ENCODE assay signal across 20 mouse cellular contexts in the genomic region with DNA sequence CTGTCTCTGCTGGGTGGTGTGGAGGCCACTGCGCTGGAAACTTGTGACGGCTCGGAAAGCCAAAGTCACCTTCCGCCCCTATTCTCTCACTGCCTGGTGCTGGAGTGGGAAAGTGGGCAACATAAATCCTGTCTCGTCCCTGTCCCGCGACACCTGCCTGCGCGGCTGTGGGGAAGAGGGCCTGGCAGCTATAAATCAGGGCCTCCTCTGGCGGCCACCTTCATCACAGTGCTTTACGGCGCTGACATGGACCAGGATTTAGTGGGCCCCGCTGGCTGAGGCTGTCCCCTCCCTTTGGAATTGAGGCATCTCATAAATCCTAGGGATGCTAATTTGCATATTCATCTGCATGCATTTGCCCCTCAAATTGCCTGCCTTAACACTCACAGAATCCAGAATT.
DNase-seq lines count a peak whose midpoint lies in the region; ATAC-seq lines count a peak whose summit lies in the region.
"Had no signal": no experiment of that assay in that cellular context is flagged by ENCODE, and none has a peak within 500 bp of the region (broad histone marks: within the 10 kb centered on the region; RNA-seq: fewer than 3 reads in every experiment).

No protein-coding gene starts in this region.

- H3K9ac ChIP-seq in hindbrain, embryonic 12.5 days = no peak overlapping the region
- no peak overlapping the region for H3K9ac ChIP-seq in neural tube, embryonic 12.5 days
- H3K9ac ChIP-seq: embryonic facial prominence, embryonic 13.5 days; forebrain, embryonic 12.5 days had no signal

- 0 out of 2 replicates have a peak, but pooled peaks have one; percentile 26 for ATAC-seq in hindbrain, embryonic 12.5 days (ENCODE audit: low FRiP score)
- peak; percentile 92 for ATAC-seq in neural tube, embryonic 12.5 days (ENCODE audit: low FRiP score, low read depth)
- ATAC-seq: forebrain, embryonic 16.5 days; intestine, embryonic 16.5 days had no signal

- no peaks in the 10 kb centered on the region; the same call in 1 of the 2 replicates for H3K27me3 ChIP-seq in hindbrain, embryonic 12.5 days
- H3K27me3 ChIP-seq in hindbrain, embryonic 10.5 days (ENCODE audit: insufficient read depth, poor library complexity, severe bottlenecking) = 0 out of 2 replicates have a peak, but pooled peaks cover 9% of the 10 kb centered on the region
- H3K27me3 ChIP-seq in limb, embryonic 10.5 days (ENCODE audit: low read depth, poor library complexity, severe bottlenecking) = no peaks in the 10 kb centered on the region
- H3K27me3 ChIP-seq in neural tube, embryonic 12.5 days (replicated peaks) = peaks cover 11% of the 10 kb centered on the region
- H3K27me3 ChIP-seq: embryonic facial prominence, embryonic 13.5 days; forebrain, embryonic 12.5 days had no signal

- H3K36me3 ChIP-seq in hindbrain, embryonic 12.5 days = no peaks in the 10 kb centered on the region
- H3K36me3 ChIP-seq in hindbrain, embryonic 10.5 days = no peaks in the 10 kb centered on the region
- no peaks in the 10 kb centered on the region for H3K36me3 ChIP-seq in limb, embryonic 10.5 days
- no peaks in the 10 kb centered on the region for H3K36me3 ChIP-seq in neural tube, embryonic 12.5 days
- H3K36me3 ChIP-seq: embryonic facial prominence, embryonic 13.5 days; forebrain, embryonic 12.5 days; G1E; heart, embryonic 10.5 days had no signal

- H3K4me2 ChIP-seq in hindbrain, embryonic 12.5 days (replicated peaks) = no peak overlapping the region
- peak overlapping the region; percentile 31 for H3K4me2 ChIP-seq in neural tube, embryonic 12.5 days (replicated peaks)
- H3K4me2 ChIP-seq: embryonic facial prominence, embryonic 13.5 days; forebrain, embryonic 12.5 days had no signal

- DNase-seq in hindbrain, embryonic 10.5 days (ENCODE audit: low spot score) = no peak
- no peak for DNase-seq in limb, embryonic 10.5 days (ENCODE audit: low spot score)
- no peak for DNase-seq in cerebellum, adult 11-12 months
- no peak for DNase-seq in lung, postnatal 10 days
- DNase-seq: adrenal gland, adult 8-10 months; adrenal gland, postnatal 36 days; cerebellum, adult 18-20 months; cerebellum, adult 9-11 months; cerebellum, postnatal 36 days; gastrocnemius, postnatal 36 days; heart, adult 18-20 months; heart, postnatal 10 days had no signal

- WGBS in hindbrain, embryonic 12.5 days = 85% methylated on average over 13 of the region's 13 CpGs
- WGBS in hindbrain, embryonic 10.5 days = 89% methylated on average over 13 of the region's 13 CpGs
- WGBS in limb, embryonic 10.5 days = 45% methylated on average over 13 of the region's 13 CpGs
- 16% methylated on average over 13 of the region's 13 CpGs for WGBS in neural tube, embryonic 12.5 days

- no peak overlapping the region for H3K27ac ChIP-seq in hindbrain, embryonic 12.5 days
- no peak overlapping the region for H3K27ac ChIP-seq in hindbrain, embryonic 10.5 days
- H3K27ac ChIP-seq in limb, embryonic 10.5 days = 0 out of 2 replicates have a peak overlapping the region, but pooled peaks have one; percentile 46
- no peak overlapping the region for H3K27ac ChIP-seq in neural tube, embryonic 12.5 days
- H3K27ac ChIP-seq: embryonic facial prominence, embryonic 13.5 days; forebrain, embryonic 12.5 days; heart, embryonic 10.5 days had no signal

- no peak overlapping the region for H3K4me3 ChIP-seq in hindbrain, embryonic 12.5 days
- H3K4me3 ChIP-seq in hindbrain, embryonic 10.5 days = no peak overlapping the region
- no peak overlapping the region for H3K4me3 ChIP-seq in limb, embryonic 10.5 days
- H3K4me3 ChIP-seq in neural tube, embryonic 12.5 days = no peak overlapping the region
- H3K4me3 ChIP-seq: embryonic facial prominence, embryonic 13.5 days; forebrain, embryonic 12.5 days; heart, embryonic 10.5 days had no signal

- no peaks in the 10 kb centered on the region for H3K9me3 ChIP-seq in hindbrain, embryonic 12.5 days (replicated peaks)
- no peaks in the 10 kb centered on the region for H3K9me3 ChIP-seq in hindbrain, embryonic 10.5 days
- H3K9me3 ChIP-seq in limb, embryonic 10.5 days (replicated peaks) = no peaks in the 10 kb centered on the region
- no peaks in the 10 kb centered on the region for H3K9me3 ChIP-seq in neural tube, embryonic 12.5 days
- H3K9me3 ChIP-seq: embryonic facial prominence, embryonic 13.5 days; forebrain, embryonic 12.5 days; G1E; heart, embryonic 10.5 days had no signal

- H3K4me1 ChIP-seq in hindbrain, embryonic 12.5 days = peaks cover 6% of the 10 kb centered on the region
- peaks cover 13% of the 10 kb centered on the region for H3K4me1 ChIP-seq in hindbrain, embryonic 10.5 days (replicated peaks)
- H3K4me1 ChIP-seq in limb, embryonic 10.5 days = peaks cover 38% of the 10 kb centered on the region
- peaks cover 20% of the 10 kb centered on the region for H3K4me1 ChIP-seq in neural tube, embryonic 12.5 days
- H3K4me1 ChIP-seq: forebrain, embryonic 12.5 days had no signal
